Mouse (Mus musculus): ENCODE measurements at regions not wholly inside any gene's neighbourhood (a gene's known extent, or its start where the extent isn't known, plus 50 kb on each side); places are given as distances from the start of the nearest gene placed in this dataset.

DNA sequence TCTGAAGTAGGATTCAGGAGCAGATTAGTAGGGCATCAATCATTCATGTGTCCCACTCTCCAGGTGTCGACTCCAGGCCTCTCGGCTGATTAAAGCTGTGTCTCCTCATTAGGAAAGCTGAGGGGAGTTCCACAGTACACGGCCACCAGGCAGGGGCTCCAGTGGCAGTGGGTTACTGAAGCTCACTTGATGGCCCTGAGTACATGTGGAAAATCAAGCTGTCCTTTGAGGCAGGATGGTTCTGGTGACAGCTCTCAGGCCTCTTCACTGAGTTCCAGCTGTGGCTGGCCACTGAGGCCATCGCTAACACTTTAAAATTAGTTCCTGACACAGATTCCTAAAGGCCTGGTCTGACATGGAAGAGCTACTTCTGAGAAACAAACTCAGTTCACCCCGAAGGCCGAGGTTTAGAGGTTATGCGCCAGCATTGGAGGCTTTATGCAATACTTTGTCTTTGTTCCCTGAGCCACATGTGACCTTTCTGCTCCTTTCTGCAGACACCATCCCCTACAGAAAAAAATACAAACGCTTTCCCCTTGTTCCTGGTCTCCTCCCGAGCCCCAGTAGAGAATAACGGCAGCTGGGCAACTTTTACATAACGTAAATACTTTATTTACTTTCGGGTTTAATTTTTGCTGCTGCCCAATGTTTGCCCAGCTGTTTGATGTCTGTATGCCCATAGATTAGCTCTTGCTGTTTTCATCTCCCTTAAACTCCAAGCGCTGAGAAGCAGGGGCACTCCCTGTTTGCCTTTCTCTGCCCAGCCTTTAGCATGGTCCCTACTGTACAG lies 94.8 kb upstream of the Arhgap32 start:
- TF ChIP-seq CTCF (IDR thresholded peaks at IDR 0.05; ENCODE audit: low read depth) (no peak), EP300 (optimal IDR thresholded peaks at IDR 0.05) (no peak)
